Mouse (Mus musculus) macrophage (primary cell): ENCODE data around the gene Tekt5. TPM values are rescaled to one million over a fixed set of nuclear protein-coding genes. Genes with fewer than 3 reads are reported as not detected.
A peak's percentile ranks its signal among the peaks of the same experiment; 100 is the strongest.

ENCODE experiments used
- H3K27ac ChIP-seq: fragments of 350-480 bp; formaldehyde crosslinking; 2 replicates; pipeline ENCODE4 v1.9.0; 2021
- H3K36me3 ChIP-seq: fragments of 350-480 bp; formaldehyde crosslinking; 2 replicates; pipeline ENCODE4 v1.9.0; 2021; ENCODE audit errors: inconsistent target
- H3K4me3 ChIP-seq: fragments of 350-480 bp; formaldehyde crosslinking; 2 replicates; pipeline ENCODE4 v1.9.0; 2021; ENCODE audit errors: inconsistent target
- H3K79me2 ChIP-seq: fragments of 350-480 bp; formaldehyde crosslinking; 2 replicates; pipeline ENCODE4 v1.9.0; 2021; ENCODE audit errors: inconsistent target
- WGBS: methylation state at CpG from one replicate; pipeline ENCODE4 v1.1.7; 2026; ENCODE audit warnings: inconsistent platforms; ENCODE audit not compliant: missing documents; 5-methylcytosine and 5-hydroxymethylcytosine counted together
- polyA plus RNA-seq: library from polyadenylated mRNA; stranded (reverse); fragments of 250-400 nt; gene quantifications from 3 replicates; pipeline ENCODE4 v1.2.4, GENCODE M21; 2018; ENCODE audit warnings: inconsistent platforms

Gene Tekt5
- polyA plus RNA-seq, 1 experiment from 2014 or later: not detected

- Histone ChIP-seq H3K79me2 (no peaks in the 10 kb centered on the region), H3K4me3 (no peak overlapping the region), H3K36me3 (no peaks in the 10 kb centered on the region), H3K27ac (no peak overlapping the region)
- 39% methylated on average over 7 of the region's 7 CpGs for WGBS
Observed at GRCm38 (mm10) chr16:10399160-10399559, 3.9 kb upstream of the Tekt5 start.

GRCm38 (mm10) chr16:10398755-10399154 lies 3.5 kb upstream of the Tekt5 start:
- 80% methylated on average over 5 of the region's 5 CpGs for WGBS

GRCm38 (mm10) chr16:10392587-10392986 lies 2.7 kb downstream of the Tekt5 start:
- Histone ChIP-seq H3K36me3 (no peaks in the 10 kb centered on the region), H3K27ac (no peak overlapping the region), H3K79me2 (no peaks in the 10 kb centered on the region), H3K4me3 (no peak overlapping the region)
- WGBS: 19% methylated on average over 9 of the region's 9 CpGs

More at GRCm38 (mm10) chr16:10398755-10399154, 3.5 kb upstream of the Tekt5 start:
- Histone ChIP-seq H3K27ac (no peak overlapping the region), H3K79me2 (no peaks in the 10 kb centered on the region), H3K4me3 (no peak overlapping the region), H3K36me3 (no peaks in the 10 kb centered on the region)

GRCm38 (mm10) chr16:10388634-10389365 lies 6.5 kb downstream of the Tekt5 start:
- H3K27ac ChIP-seq: no peak overlapping the region
- 95% methylated on average over 6 of the region's 6 CpGs for WGBS

GRCm38 (mm10) chr16:10385261-10385660 lies 10.0 kb downstream of the Tekt5 start:
- 96% methylated on average over 12 of the region's 12 CpGs for WGBS
- Histone ChIP-seq H3K4me3 (no peak overlapping the region), H3K79me2 (no peaks in the 10 kb centered on the region), H3K27ac (no peak overlapping the region), H3K36me3 (no peaks in the 10 kb centered on the region)

More at GRCm38 (mm10) chr16:10388634-10389365, 6.5 kb downstream of the Tekt5 start:
- no peak overlapping the region for H3K4me3 ChIP-seq
- no peaks in the 10 kb centered on the region for H3K36me3 ChIP-seq
- no peaks in the 10 kb centered on the region for H3K79me2 ChIP-seq

GRCm38 (mm10) chr16:10384544-10384943 lies 10.7 kb downstream of the Tekt5 start:
- Histone ChIP-seq H3K36me3 (no peaks in the 10 kb centered on the region), H3K4me3 (peak overlapping the region; percentile 7; the same call in 1 of the 2 replicates), H3K79me2 (no peaks in the 10 kb centered on the region), H3K27ac (no peak overlapping the region)
- WGBS: 65% methylated on average over 3 of the region's 3 CpGs

GRCm38 (mm10) chr16:10384060-10384497 lies 11.2 kb downstream of the Tekt5 start:
- Histone ChIP-seq H3K36me3 (no peaks in the 10 kb centered on the region), H3K27ac (no peak overlapping the region), H3K4me3 (peak overlapping the region; percentile 7; the same call in 1 of the 2 replicates), H3K79me2 (no peaks in the 10 kb centered on the region)
- 13% methylated on average over 8 of the region's 8 CpGs for WGBS

GRCm38 (mm10) chr16:10379531-10379930 lies 15.8 kb downstream of the Tekt5 start:
- H3K4me3 ChIP-seq: no peak overlapping the region
- H3K27ac ChIP-seq: no peak overlapping the region
- 77% methylated on average over 2 of the region's 2 CpGs for WGBS
- no peaks in the 10 kb centered on the region for H3K79me2 ChIP-seq
- H3K36me3 ChIP-seq: no peaks in the 10 kb centered on the region

GRCm38 (mm10) chr16:10377286-10377685 lies 18.0 kb downstream of the Tekt5 start:
- Histone ChIP-seq H3K79me2 (no peaks in the 10 kb centered on the region), H3K27ac (no peak overlapping the region), H3K4me3 (no peak overlapping the region), H3K36me3 (no peaks in the 10 kb centered on the region)
- WGBS: no CpG with 5 or more reads among the region's 1 CpGs

- H3K36me3 ChIP-seq: no peaks in the 10 kb centered on the region
- 63% methylated on average over 13 of the region's 13 CpGs for WGBS
- no peak overlapping the region for H3K27ac ChIP-seq
- no peak overlapping the region for H3K4me3 ChIP-seq
- H3K79me2 ChIP-seq: no peaks in the 10 kb centered on the region
Observed at GRCm38 (mm10) chr16:10374254-10375011, 20.9 kb downstream of the Tekt5 start.

- WGBS: 84% methylated on average over 4 of the region's 4 CpGs
- Histone ChIP-seq H3K79me2 (no peaks in the 10 kb centered on the region), H3K36me3 (no peaks in the 10 kb centered on the region), H3K27ac (no peak overlapping the region), H3K4me3 (no peak overlapping the region)
Observed at GRCm38 (mm10) chr16:10372372-10372771, 22.9 kb downstream of the Tekt5 start.

- Histone ChIP-seq H3K36me3 (no peaks in the 10 kb centered on the region), H3K4me3 (no peak overlapping the region), H3K27ac (no peak overlapping the region), H3K79me2 (no peaks in the 10 kb centered on the region)
- 100% methylated on average over 1 of the region's 1 CpGs for WGBS
Observed at GRCm38 (mm10) chr16:10369996-10370395, 25.3 kb downstream of the Tekt5 start.

- H3K36me3 ChIP-seq: no peaks in the 10 kb centered on the region
- H3K79me2 ChIP-seq: no peaks in the 10 kb centered on the region
- WGBS: 94% methylated on average over 3 of the region's 3 CpGs
- no peak overlapping the region for H3K4me3 ChIP-seq
- no peak overlapping the region for H3K27ac ChIP-seq
Observed at GRCm38 (mm10) chr16:10369468-10369934, 25.8 kb downstream of the Tekt5 start.

GRCm38 (mm10) chr16:10366240-10367217 lies 28.8 kb downstream of the Tekt5 start:
- 87% methylated on average over 11 of the region's 14 CpGs for WGBS
- Histone ChIP-seq H3K27ac (no peak overlapping the region), H3K4me3 (no peak overlapping the region), H3K79me2 (no peaks in the 10 kb centered on the region), H3K36me3 (no peaks in the 10 kb centered on the region)
